Mouse (Mus musculus) C2C12 (cell line): ENCODE data around the gene Frmd4a.

Source experiments
- CEBPB ChIP-seq: IDR thresholded peaks from one replicate; pipeline ENCODE4 v1.6.1; 2011; ENCODE audit warnings: low read depth, mild to moderate bottlenecking, control low read depth, moderate library complexity
- CTCF ChIP-seq: IDR thresholded peaks from one replicate; pipeline ENCODE4 v1.5.1; 2011; ENCODE audit not compliant: control insufficient read depth, insufficient read depth, insufficient read length
- FOSL1 ChIP-seq: IDR thresholded peaks from one replicate; pipeline ENCODE4 v1.8.0; 2011; ENCODE audit warnings: mild to moderate bottlenecking, low read length; ENCODE audit not compliant: poor library complexity, insufficient read depth, severe bottlenecking
- MAX ChIP-seq: IDR thresholded peaks from one replicate; pipeline ENCODE4 v1.6.1; 2011; ENCODE audit warnings: mild to moderate bottlenecking, control low read depth
- MYOD1 ChIP-seq: IDR thresholded peaks from one replicate; pipeline ENCODE4 v1.6.1; 2011; ENCODE audit warnings: low read depth; ENCODE audit not compliant: control insufficient read depth, insufficient read length
- MYOG ChIP-seq: IDR thresholded peaks from one replicate; pipeline ENCODE4 v1.6.1; 2011; ENCODE audit not compliant: control insufficient read depth, insufficient read length; ENCODE audit errors: extremely low read depth
- USF1 ChIP-seq: IDR thresholded peaks from one replicate; pipeline ENCODE4 v1.6.1; 2011; ENCODE audit warnings: low read depth, mild to moderate bottlenecking, control low read depth, moderate library complexity

DNA sequence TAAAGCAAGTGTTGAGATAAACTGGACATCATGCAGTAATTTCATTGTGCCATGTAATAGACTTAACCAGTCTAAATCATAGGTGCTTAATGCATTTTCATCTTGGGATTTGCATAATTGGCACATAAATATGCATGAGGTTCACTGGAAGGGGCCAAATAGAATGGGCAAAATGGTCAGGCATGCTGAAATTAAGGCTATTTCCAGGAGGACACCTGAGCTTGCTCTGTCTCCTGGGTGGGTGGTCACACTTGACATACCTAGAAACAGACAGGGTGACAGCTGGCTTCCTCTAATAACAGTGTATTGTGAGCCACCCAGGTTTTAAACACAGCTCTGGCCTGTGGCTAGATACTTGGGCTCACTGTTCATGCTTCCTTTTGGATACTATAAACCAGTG, 137.9 kb downstream of the Frmd4a start:
- TF ChIP-seq USF1: no peak
- no peak for TF ChIP-seq CTCF
- TF ChIP-seq MAX: no peak
- TF ChIP-seq MYOD1: no peak
- TF ChIP-seq CEBPB: no peak
- no peak for TF ChIP-seq FOSL1
- no peak for TF ChIP-seq MYOG
